Mouse (Mus musculus) CH12.LX (cell line): ENCODE results near the gene Fam214b. TPM values are rescaled to one million over a fixed set of nuclear protein-coding genes. Genes with fewer than 3 reads are reported as not detected.

Source experiments
- DNase-seq: peaks from one replicate; pipeline ENCODE4 v3.0.0-alpha.2; 2013; ENCODE audit errors: extremely low read depth
- H3K27ac ChIP-seq: 2 replicates; pipeline ENCODE4 v1.5.1; 2012; ENCODE audit warnings: low read depth, mild to moderate bottlenecking, control low read depth, moderate library complexity; ENCODE audit not compliant: insufficient read depth
- H3K27me3 ChIP-seq: replicated peaks from 2 replicates; pipeline ENCODE3; 2012; ENCODE audit warnings: inconsistent platforms
- H3K36me3 ChIP-seq, 2 experiments: replicated peaks in 1 of 2; 2 replicates each; pipeline versions ENCODE3 to v1.6.1; 2012; ENCODE audit warnings: inconsistent platforms in 1 of 2, low read length in 1 of 2, mild to moderate bottlenecking in 1 of 2, mixed read lengths in 1 of 2, moderate library complexity in 1 of 2; ENCODE audit not compliant: control insufficient read depth in 1 of 2, insufficient read depth in 1 of 2
- H3K4me1 ChIP-seq, 2 experiments: 2 replicates each; pipeline ENCODE4 v1.6.1; 2012; ENCODE audit warnings: inconsistent platforms in 1 of 2, moderate library complexity in 1 of 2; ENCODE audit not compliant: insufficient read depth in 2 of 2, control insufficient read depth in 1 of 2
- H3K4me2 ChIP-seq: 2 replicates; pipeline ENCODE4 v1.6.1; 2012; ENCODE audit warnings: low read depth, mild to moderate bottlenecking, control low read depth; ENCODE audit not compliant: poor library complexity, insufficient read depth, severe bottlenecking
- H3K4me3 ChIP-seq, 3 experiments: fragments of 150-350 bp in 1 of 3; sonication (generic) in 1 of 3; replicated peaks in 1 of 3; 2 replicates each; pipeline versions ENCODE3 to v1.5.1; 2011 to 2012; ENCODE audit warnings: low read depth in 2 of 3, low read length in 2 of 3, mild to moderate bottlenecking in 2 of 3, moderate library complexity in 2 of 3, control low read depth in 1 of 3, improper control_type of control experiment in 1 of 3, inconsistent platforms in 1 of 3, mixed read lengths in 1 of 3; ENCODE audit not compliant: poor library complexity in 1 of 3
- H3K79me2 ChIP-seq: replicated peaks from 2 replicates; pipeline ENCODE4 v1.6.1; 2012; ENCODE audit warnings: mild to moderate bottlenecking, moderate library complexity; ENCODE audit not compliant: control insufficient read depth, poor library complexity, insufficient read depth, severe bottlenecking; ENCODE audit errors: extremely low read depth
- H3K9ac ChIP-seq: 2 replicates; pipeline ENCODE4 v1.6.1; 2012; ENCODE audit warnings: low read depth, mild to moderate bottlenecking, control low read depth, moderate library complexity; ENCODE audit not compliant: insufficient read depth
- H3K9me3 ChIP-seq: replicated peaks from 2 replicates; pipeline ENCODE3; 2012; ENCODE audit warnings: low read length, inconsistent platforms, mixed read lengths
- BHLHE40 ChIP-seq: IDR thresholded peaks from 2 replicates; pipeline ENCODE4 v1.6.1; 2011; ENCODE audit warnings: mild to moderate bottlenecking, low read depth, low read length, improper control_type of control experiment
- CHD2 ChIP-seq: IDR thresholded peaks from 2 replicates; pipeline ENCODE4 v1.6.1; 2011; ENCODE audit warnings: low read length, improper control_type of control experiment
- ELF1 ChIP-seq: IDR thresholded peaks from 2 replicates; pipeline ENCODE4 v1.6.1; 2014; ENCODE audit warnings: low read depth, mild to moderate bottlenecking, inconsistent platforms, low read length, improper control_type of control experiment
- ETS1 ChIP-seq: conservative IDR thresholded peaks from 2 replicates; pipeline ENCODE4 v1.6.1; 2012; ENCODE audit warnings: low read depth, mild to moderate bottlenecking, inconsistent platforms, low read length, improper control_type of control experiment, moderate library complexity
- JUN ChIP-seq: IDR thresholded peaks from 2 replicates; pipeline ENCODE4 v1.6.1; 2011; ENCODE audit warnings: low read depth, mild to moderate bottlenecking, low read length, improper control_type of control experiment, moderate library complexity; ENCODE audit not compliant: insufficient read depth
- KAT2A ChIP-seq: IDR thresholded peaks from 2 replicates; pipeline ENCODE4 v1.6.1; 2012; ENCODE audit warnings: low read length, improper control_type of control experiment, inconsistent platforms; ENCODE audit not compliant: insufficient replicate concordance
- MEF2A ChIP-seq: IDR thresholded peaks from 2 replicates; pipeline ENCODE4 v1.6.1; 2014; ENCODE audit warnings: low read depth, mild to moderate bottlenecking, inconsistent platforms, low read length, improper control_type of control experiment, borderline replicate concordance
- MXI1 ChIP-seq: IDR thresholded peaks from 2 replicates; pipeline ENCODE4 v1.6.1; 2011; ENCODE audit warnings: mild to moderate bottlenecking, low read depth, low read length, improper control_type of control experiment
- NELFE ChIP-seq: IDR thresholded peaks from 2 replicates; pipeline ENCODE4 v1.6.1; 2011; ENCODE audit warnings: low read depth, low read length, improper control_type of control experiment
- PAX5 ChIP-seq: IDR thresholded peaks from 2 replicates; pipeline ENCODE4 v1.6.1; 2012; ENCODE audit warnings: low read length, inconsistent platforms, mixed read lengths
- POLR2A ChIP-seq: IDR thresholded peaks from 2 replicates; pipeline ENCODE4 v1.6.1; 2011; ENCODE audit warnings: low read depth, mild to moderate bottlenecking, improper control_type of control experiment, low read length
- POLR2AphosphoS2 ChIP-seq: IDR thresholded peaks from 2 replicates; pipeline ENCODE4 v1.6.1; 2011; ENCODE audit warnings: low read depth, low read length, improper control_type of control experiment
- RAD21 ChIP-seq: IDR thresholded peaks from 2 replicates; pipeline ENCODE4 v1.6.1; 2011; ENCODE audit warnings: low read depth, mild to moderate bottlenecking, low read length, improper control_type of control experiment, moderate library complexity
- SIN3A ChIP-seq: IDR thresholded peaks from 2 replicates; pipeline ENCODE4 v1.6.1; 2012; ENCODE audit warnings: low read length, improper control_type of control experiment, inconsistent platforms
- SMC3 ChIP-seq: IDR thresholded peaks from 2 replicates; pipeline ENCODE4 v1.6.1; 2011; ENCODE audit warnings: low read depth, low read length, improper control_type of control experiment
- ZKSCAN1 ChIP-seq: IDR thresholded peaks from 2 replicates; pipeline ENCODE4 v1.6.1; 2012; ENCODE audit warnings: low read depth, inconsistent platforms, low read length, improper control_type of control experiment, borderline replicate concordance
- ZNF384 ChIP-seq: IDR thresholded peaks from 2 replicates; pipeline ENCODE4 v1.6.1; 2012; ENCODE audit warnings: low read depth, low read length, improper control_type of control experiment, inconsistent platforms
- dilution Hi-C: fragments of 300-500 bp; cut with MboI; formaldehyde crosslinking; loops from 2 replicates; pipeline ENCODE4 v1.14.3; 2020; ENCODE audit warnings: low sequenced_read_pairs; ENCODE audit not compliant: extremely low pct_unique_long_range_greater_than_20kb, extremely low pct_ligation_motif_present
- in situ Hi-C: fragments of 300-500 bp; cut with MboI; formaldehyde crosslinking; loops from 3 replicates; pipeline ENCODE4 v1.14.3; 2019; ENCODE audit warnings: low sequenced_read_pairs, low pct_ligation_motif_present, low pct_unique_long_range_greater_than_20kb, mixed read lengths
- polyA plus RNA-seq: library from polyadenylated mRNA; unstranded; fragments of >175 nt; gene quantifications from 2 replicates; pipeline ENCODE4 v1.2.1, GENCODE M21; 2012; ENCODE audit warnings: low read depth; ENCODE audit not compliant: insufficient read length
- total RNA-seq, 2 experiments: library from RNA; depleted of rRNA; stranded (reverse); fragments of 300-350 nt in 1 of 2; fragments of >200 nt in 1 of 2; gene quantifications; 2 replicates each; pipeline ENCODE4 v1.2.3; 2012 to 2014

Gene Fam214b
- total and polyA plus RNA-seq, 3 experiments = 1.7 to 4.7 (median 3.3) TPM

GRCm38 (mm10) chr4:43091183-43091582, 45.2 kb upstream of the Fam214b start:
- H3K36me3 ChIP-seq = no peaks in the 10 kb centered on the region
- no peak overlapping the region for H3K27ac ChIP-seq
- no peaks in the 10 kb centered on the region for H3K4me1 ChIP-seq
- H3K79me2 ChIP-seq = no peaks in the 10 kb centered on the region
- no peak overlapping the region for H3K4me3 ChIP-seq
- no peaks in the 10 kb centered on the region for H3K27me3 ChIP-seq
- no peaks in the 10 kb centered on the region for H3K9me3 ChIP-seq
- DNase-seq = no peak
- no peak overlapping the region for H3K9ac ChIP-seq
- dilution Hi-C loops (no loop called here), in situ Hi-C loops (loop anchor here (25.0 kb wide), 1 partner anchor 321 kb away; no protein-coding TSS in a partner anchor)
- no peak overlapping the region for H3K4me2 ChIP-seq
- TF ChIP-seq PAX5 (no peak), JUN (no peak), ETS1 (no peak), SMC3 (no peak), SIN3A (no peak), ELF1 (no peak), MXI1 (no peak), KAT2A (no peak)

- H3K36me3 ChIP-seq = no peaks in the 10 kb centered on the region
- TF ChIP-seq BHLHE40 (no peak), MEF2A (no peak), MXI1 (no peak), POLR2A (no peak), NELFE (no peak), RAD21 (no peak), POLR2AphosphoS2 (no peak), KAT2A (no peak), ZKSCAN1 (no peak)
- H3K9ac ChIP-seq = no peak overlapping the region
- no peaks in the 10 kb centered on the region for H3K79me2 ChIP-seq
- H3K4me3 ChIP-seq = no peak overlapping the region
- in situ Hi-C loops = loop anchor here (25.0 kb wide), 1 partner anchor 322 kb away; no protein-coding TSS in a partner anchor
- no peak overlapping the region for H3K4me2 ChIP-seq
- no peak overlapping the region for H3K27ac ChIP-seq
- dilution Hi-C loops = no loop called here
- H3K9me3 ChIP-seq = no peaks in the 10 kb centered on the region
- no peaks in the 10 kb centered on the region for H3K27me3 ChIP-seq
- no peaks in the 10 kb centered on the region for H3K4me1 ChIP-seq
- no peak for DNase-seq
Observed at GRCm38 (mm10) chr4:43089950-43090349, 43.9 kb upstream of the Fam214b start.

DNA sequence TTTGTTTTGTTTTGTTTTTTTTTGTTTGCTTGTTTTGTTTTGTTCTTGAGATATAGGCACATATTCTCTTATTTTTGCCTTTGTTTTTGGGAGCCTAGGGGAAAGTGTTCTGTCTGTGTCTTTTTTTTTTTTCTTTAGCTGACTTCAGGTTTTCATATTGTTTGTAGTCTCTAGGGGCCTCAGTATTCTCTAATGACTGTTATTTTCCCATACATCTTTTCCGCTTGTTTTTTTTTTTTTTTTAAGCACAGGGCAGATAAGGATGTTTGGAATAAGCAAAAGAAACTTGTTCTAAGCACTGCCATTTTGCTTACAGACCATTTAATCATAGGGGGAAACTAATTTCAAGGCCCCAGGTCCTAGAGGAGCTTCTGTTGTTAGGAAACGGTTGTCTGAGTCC, 36.4 kb upstream of the Fam214b start:
- H3K79me2 ChIP-seq = no peaks in the 10 kb centered on the region
- no peaks in the 10 kb centered on the region for H3K4me1 ChIP-seq
- no peak overlapping the region for H3K27ac ChIP-seq
- H3K4me2 ChIP-seq = no peak overlapping the region
- TF ChIP-seq CHD2 = no peak
- peak; percentile 53 for TF ChIP-seq ZNF384
- no peaks in the 10 kb centered on the region for H3K9me3 ChIP-seq
- H3K4me3 ChIP-seq = no peak overlapping the region
- in situ Hi-C loops = loop anchor here (25.0 kb wide), 1 partner anchor 330 kb away; no protein-coding TSS in a partner anchor
- no peak for DNase-seq
- no peaks in the 10 kb centered on the region for H3K36me3 ChIP-seq
- H3K27me3 ChIP-seq = peaks cover 2% of the 10 kb centered on the region
- no peak overlapping the region for H3K9ac ChIP-seq
- dilution Hi-C loops = no loop called here
